Mouse (Mus musculus): ENCODE data around the gene Lsamp.

Gene Lsamp

DNA sequence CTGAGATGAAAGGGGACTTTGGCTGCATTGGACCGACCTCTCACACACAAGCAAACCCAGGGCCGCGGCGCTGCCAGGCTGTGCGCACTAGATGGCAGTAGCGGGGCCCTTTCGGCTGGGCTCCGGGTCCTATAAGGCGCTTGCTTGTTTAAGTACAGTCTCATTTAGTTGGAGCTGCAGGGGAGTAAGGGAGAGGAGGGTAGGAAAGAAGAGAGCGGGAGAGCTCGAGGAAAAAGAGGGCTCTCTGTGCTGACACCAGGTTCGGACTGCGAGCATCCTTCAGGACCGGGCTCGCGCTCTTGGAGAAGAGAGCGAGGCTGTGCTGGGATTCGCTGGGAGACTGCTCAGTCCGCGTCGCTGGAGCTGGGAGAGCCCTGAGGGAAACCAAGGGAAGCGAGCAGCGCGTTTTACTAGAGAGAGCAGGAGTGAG lies at the start of gene Lsamp:
Lsamp (plus strand) TSS at position 157 of the 430 bp plus-strand sequence.
- no peak for DNase-seq (ENCODE audit: low read depth, low spot score)

DNA sequence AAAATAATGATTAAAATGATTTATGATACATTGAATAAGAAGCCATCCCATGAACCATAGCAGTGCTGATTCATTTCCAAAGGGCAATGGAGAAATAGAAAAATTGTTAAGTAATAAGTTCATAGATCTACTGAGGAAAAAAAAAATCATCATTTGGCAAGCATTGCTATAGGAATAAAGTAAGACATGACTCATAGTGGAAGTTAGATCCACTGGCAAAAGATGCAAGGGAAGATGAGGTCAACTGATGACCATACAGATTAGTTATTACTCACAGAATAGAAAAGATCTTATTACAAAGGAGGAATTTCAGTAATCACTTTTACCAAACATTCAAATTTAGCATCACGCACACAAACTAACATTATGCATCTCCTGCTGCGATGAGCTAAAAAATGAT lies 26.5 kb upstream of the Lsamp start:
- peak; percentile 4 for DNase-seq (ENCODE audit: low read depth, low spot score)

DNA sequence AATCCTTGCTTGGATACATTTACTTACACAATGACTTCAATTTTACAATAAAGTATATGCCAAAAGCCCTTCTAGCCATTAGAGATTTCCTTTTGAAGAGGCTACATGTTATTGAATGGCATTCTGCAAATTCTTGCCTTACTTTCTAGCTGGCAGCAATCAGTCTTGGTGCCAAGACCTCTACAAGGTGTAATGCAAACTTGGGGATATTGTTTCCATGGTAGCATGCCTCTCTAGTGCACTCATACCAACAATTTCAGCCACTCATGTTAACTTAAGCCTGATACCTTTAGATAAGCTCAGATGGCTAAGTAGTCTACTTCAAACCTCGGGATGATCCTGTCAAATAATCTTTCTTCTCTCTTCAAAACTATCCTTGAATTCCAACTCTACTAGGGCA lies 11.4 kb upstream of the Lsamp start:
- no peak for DNase-seq (ENCODE audit: low read depth, low spot score)

DNA sequence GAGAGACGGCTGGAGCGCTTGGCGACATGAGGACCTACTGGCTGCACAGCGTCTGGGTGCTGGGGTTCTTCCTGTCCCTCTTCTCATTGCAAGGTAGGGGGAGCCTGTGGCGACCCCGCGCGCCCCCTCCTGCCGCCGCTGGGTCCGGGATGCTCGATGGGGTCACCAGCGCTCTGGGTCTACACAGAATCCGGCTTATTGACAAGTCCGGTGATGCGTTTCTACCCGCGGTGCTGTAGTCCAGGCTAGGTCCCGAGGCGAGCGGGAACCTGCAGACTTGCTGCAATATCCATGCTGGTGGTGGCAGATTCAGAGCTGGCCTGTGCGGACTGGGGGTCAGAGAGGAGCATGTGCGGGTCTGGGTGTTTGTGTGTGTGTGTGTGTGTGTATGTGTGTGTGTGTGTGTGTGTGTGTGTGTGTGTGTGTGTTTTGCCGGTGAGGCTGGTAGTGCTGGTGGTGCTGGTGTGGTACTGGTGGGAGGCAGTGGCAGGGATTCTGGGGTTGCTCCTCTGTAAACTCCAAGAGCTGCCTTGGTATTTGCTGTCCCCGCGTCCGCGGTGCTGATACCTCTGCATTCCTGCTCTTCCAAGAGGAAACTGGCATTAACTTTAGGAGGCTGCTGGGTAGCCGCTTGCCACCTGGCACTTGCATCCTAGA lies 602 bp downstream of the Lsamp start:
- DNase-seq (ENCODE audit: low read depth, low spot score): no peak

DNA sequence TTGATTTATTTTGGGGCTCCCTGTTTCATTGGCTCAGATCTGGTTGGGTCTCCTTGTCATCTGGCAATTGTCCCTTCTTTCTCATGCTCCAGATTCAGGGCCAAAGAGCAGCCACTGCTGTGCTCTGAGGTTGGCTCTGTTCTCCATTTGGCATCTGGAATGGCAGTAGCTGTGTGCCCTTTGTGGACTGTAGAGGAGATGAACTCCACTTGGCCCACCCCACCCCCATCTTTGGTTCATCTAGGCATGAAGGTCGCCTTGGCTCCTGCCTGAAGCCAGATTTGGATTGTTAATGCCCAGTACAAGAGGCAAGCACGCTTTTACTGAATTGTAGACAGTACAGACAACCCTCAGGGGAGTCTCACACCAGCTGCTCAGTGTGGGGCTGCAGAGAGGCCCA lies 4.3 kb downstream of the Lsamp start:
- no peak for DNase-seq (ENCODE audit: low read depth, low spot score)

DNA sequence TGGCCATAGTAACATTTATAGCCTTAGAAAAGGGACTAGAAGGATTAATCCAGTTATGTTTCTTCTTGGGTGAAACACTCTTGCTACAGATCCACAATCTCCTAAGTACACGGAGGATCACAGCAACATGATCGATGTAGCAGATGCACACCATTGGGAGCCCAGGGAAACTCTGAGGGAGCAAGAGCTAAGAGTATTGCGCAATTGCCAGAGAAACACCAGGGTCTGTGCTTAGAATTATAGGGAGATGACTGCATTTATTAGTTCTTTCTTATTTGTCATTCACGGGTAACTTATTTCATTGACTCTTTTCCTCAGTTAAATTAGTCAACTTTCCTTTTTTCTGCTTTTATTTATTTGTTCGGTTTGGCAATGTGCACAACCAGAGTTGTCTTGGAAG lies 10.7 kb downstream of the Lsamp start:
- no peak for DNase-seq (ENCODE audit: low read depth, low spot score)

DNA sequence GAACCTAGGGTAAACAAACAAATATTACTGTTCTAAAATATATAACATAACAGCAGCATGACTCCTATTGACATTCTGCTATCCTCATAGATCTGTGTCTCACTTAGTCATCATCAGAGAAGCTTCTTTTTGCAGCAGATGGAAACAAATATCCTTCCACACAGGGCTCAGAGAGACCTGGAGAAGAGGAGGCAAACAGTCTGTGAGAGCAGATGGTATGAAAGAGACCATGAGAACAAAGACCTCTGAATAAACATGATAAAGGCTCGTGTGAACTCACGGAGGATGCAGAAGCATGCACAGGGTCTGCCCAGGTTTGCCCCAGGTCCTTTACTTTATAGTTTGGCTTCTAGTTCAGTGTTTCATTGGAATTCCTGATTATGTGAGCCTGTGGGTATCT lies 24.6 kb downstream of the Lsamp start:
- DNase-seq (ENCODE audit: low read depth, low spot score): no peak

DNA sequence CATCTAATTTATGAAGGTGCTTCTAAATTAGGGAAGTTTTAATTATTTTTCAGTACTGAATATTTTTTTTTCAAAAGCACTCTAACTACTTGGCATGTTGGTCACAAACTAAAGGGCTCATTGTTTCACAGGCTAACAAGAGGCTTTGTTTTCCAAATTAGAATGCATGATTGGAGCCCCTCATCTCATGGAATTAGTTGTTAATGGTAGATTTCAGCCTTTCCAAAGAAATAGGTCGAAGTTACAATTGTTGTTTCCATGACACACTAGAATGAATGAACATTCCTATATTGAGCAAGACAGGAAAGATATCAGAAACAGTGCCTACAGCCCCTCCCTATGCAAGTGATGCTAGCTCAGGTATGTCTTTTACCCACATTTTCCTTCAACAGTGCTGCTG lies 26.9 kb downstream of the Lsamp start:
- no peak for DNase-seq (ENCODE audit: low read depth, low spot score)

DNA sequence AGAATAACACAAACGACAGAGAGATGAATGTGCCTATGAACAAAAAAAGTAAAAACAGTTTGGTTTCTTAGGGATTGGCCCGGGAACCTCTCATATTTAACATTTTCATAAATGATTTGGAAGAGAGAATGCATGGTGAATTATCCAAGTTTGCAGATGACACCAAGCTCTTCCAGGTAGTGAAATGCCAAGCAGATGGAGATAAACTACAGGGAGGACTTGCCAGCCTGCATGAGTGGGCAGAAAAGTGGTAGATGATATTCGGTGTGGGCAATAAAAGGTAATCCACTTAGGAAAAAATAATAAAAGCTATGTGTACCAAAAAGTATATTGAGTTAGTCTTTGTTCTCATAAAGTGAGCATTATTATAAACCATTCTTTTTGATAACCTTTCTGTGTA lies 38.5 kb downstream of the Lsamp start:
- no peak for DNase-seq (ENCODE audit: low read depth, low spot score)

DNA sequence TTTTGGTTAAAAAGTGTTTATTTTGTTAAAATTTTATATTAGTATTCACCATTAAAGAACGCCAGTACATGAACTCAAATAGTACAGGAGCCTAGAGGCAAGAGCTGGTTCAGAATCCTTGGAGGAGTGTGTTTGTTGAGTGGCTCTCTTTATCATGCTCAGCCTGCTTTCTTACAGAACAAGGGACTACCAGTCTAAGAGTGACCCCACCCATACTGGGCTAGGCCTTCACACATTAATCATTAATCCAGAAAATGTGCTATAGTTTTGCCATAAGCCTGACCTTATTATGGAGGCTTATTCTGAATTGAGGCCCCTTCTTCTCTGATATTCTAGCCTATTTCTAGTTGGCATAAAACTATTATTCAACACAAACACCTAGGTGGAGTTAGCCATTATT lies 52.6 kb downstream of the Lsamp start:
- DNase-seq (ENCODE audit: low read depth, low spot score): no peak

DNA sequence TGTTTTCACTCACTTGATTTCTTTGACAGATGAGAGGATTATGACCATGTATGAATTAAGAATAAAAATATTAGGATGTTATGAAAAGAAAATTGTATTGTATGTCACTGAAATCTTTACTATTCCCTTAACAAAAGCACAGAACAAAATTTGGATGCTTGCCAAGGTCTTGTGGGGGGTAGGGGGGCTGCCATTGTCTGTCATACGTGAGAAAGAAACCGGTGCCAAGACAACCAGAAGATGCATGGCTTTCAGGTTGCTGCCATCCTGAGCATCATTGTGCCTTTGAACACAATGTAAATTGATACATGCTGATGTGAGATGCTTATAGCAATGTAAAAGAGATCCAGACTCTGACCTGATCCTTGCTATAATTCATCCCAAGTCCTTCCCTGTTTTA lies 75.4 kb downstream of the Lsamp start:
- no peak for DNase-seq (ENCODE audit: low read depth, low spot score)

DNA sequence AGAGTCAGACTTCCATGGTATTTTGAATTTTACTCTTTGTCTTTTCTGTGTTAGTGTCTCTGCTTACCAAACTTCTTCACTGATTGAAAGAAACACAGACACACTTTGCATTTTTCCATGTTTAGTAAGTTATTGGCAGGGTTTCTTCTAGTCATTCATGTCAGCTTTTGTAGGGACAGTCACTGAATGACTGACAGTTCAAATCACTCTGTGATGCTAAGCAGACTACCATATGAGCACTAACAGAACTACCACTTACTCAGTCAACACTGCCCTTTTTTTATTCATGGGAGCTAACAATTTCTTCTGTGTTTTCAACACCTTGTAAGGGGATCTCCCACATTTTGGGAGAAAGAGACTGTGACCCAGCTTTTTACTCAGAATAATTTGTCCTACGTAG lies 75.8 kb downstream of the Lsamp start:
- DNase-seq (ENCODE audit: low read depth, low spot score): no peak

DNA sequence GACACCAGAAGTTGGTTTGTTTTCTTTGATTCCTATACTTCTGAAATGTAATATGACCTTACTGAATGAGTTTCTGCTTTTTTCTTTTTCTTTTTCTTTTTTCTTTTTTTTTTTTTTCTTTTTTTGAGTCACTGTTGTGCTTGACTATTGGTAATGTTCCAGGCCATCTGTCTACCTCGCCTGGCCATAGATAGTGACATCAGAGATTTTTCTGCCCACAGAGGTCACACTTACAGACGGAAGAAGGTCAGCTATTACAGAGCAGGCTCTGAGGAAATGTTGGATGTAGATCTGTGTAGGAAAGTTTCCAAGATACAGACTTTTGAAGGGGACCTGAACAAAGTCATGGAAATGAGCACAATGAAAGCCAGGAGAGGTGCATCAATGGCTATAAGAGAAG lies 76.3 kb downstream of the Lsamp start:
- DNase-seq (ENCODE audit: low read depth, low spot score): no peak

DNA sequence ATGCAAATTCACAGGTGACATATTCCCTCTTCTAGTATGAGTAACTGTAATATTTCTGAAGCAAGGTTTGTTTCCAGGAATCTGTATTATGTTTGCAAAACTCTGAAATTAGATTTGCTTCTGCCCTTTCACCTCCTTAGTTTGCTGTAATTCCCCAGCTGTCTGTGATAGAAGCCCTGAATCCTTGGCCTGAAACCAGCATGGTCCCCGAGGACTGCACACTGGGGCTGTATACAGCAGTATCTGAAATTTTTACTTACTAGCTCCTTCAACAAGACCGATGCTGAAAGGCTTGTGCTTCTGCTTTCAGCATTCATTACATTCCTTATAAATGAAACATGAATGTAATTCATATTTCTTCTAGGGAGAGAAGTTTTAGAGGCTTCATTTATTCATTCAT lies 91.4 kb downstream of the Lsamp start:
- no peak for DNase-seq (ENCODE audit: low read depth, low spot score)

DNA sequence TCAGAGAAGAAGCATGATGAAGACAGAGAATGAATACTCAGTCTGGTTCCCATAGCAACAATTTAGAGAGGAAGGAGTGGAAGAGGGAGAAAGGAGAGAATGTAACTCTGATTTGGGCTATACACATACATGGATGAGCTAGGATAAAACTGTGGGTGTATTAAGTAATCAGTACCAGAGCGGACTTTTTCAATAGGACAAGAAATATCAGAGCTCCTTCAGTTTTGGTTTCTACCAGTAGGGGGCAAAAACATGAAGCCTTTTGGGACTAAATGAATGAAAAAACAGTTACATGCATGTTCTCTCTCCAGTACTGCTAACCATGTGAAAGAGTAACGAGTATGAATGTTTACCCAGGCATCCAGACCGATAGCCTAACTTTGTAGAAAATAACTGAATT lies 96.1 kb downstream of the Lsamp start:
- DNase-seq (ENCODE audit: low read depth, low spot score): no peak

DNA sequence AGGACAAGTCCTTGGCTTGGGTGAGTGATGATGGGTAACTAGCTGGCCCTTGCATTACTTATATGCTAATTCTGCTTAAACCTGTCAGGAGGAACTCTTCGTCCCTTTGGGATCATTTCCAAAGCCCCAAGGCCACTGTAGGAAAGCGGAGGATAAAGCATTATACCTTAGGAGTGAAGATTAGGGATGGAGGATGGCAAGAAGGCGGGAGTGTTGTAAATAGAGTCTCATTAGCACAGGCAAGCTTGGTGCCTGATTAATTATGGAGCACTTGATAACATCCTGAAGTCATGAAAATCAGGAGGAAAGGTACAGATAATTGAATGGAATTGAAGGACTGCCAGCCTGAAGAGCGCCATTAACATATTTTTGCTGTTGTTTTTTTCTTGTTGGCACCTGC lies 120.2 kb downstream of the Lsamp start:
- DNase-seq (ENCODE audit: low read depth, low spot score): no peak

DNA sequence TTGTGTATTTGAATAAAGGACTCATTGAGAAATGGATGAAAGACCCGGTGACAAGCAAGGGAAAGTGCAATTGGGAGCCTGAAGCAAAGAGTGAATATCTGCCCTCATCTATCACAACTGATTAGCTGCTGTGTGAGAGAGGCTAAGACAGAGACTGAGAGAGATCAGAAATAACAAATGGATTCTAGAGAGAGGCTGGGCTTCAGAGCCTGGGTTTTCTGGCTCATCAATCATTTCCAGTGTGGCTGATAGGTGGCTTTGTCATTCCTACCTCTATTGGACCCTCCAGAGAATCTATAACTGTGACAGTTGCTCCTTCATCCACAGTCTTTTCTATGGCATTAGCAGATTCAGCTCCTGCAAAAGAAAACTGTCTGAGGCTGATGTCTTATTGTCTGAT lies 198.8 kb downstream of the Lsamp start:
- no peak for DNase-seq (ENCODE audit: low read depth, low spot score)

DNA sequence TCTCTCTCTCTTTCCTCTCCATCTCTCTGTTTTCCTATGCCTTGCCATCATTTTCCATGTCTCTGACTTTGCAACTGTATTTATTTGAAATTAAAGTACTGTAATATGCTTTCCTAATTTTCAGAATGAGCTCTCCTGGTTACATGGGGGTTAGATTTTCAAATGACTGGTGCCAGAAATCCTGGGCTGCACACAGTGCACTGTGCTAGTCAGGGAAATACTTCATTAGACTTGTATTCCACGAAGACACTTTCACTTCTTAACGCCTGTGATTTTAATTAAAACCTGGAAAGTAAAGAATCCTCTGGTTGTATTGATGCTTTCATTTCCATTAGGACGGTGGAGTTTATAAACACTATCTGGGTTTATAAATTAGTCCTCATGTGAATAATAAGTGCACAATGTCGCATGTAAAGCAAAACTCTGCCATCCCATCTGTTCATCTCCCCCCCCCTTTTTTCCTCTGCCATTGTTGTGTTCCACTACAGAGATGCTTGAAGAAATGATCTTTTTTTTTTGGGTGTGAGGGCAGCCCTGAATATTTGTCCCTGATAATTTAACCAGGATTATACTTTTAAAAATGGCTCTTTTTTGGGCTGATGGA lies 203.9 kb downstream of the Lsamp start:
- DNase-seq (ENCODE audit: low read depth, low spot score): no peak

DNA sequence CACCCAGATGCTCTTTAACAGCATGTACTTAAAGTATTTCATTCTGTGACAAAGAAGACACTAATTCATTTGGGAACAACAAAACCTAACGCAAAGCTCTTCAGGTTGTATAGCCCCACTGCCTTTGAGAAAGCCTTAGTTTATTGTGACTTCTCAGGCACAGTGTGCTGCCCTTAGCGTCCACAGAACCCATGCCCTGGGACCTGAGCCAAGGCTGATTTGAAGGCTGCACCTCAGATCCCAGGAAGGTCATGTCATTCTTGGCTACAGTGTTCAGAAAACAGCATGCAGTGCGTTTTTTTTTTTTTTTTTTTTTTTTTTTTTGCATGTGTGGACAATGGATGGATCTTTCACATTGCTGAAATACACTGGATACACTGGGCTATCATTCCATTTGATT lies 210.2 kb downstream of the Lsamp start:
- DNase-seq (ENCODE audit: low read depth, low spot score): no peak

DNA sequence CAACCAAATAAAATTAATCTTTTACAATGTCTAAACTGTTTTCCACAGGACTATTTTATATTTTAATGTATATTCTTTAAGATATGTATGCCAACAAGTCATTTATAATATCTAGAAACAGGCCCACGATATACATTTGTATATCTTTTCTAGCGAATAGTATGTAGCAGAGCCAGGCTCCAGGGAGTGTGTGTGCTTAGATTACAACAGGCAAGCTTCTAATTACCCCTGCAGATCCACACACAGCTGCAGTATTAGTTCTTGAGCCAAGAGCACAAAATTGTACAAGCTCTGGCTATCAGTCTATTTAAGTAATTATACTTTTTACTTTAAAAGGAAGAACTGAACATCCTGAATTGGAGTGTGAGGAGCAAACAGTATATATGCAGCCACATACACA lies 210.7 kb downstream of the Lsamp start:
- DNase-seq (ENCODE audit: low read depth, low spot score): no peak

DNA sequence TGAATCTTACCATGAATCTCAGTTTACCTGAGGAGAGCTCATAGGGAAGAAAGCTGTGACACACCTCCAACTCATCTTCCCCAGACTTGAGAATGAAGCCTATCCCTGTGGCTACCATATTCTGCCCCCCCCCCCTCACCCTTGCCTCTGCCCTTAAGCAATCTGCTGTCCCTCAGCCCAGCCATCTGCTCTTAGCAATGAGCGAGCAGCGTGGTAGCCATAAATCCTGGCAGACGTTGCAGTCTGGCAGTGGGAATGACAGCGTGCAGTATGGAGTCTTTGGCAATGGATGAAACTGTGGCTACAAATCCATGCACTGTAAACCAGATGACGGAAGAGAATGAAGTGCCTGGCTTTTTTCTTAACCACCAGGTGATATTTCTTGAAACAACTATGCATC lies 244.5 kb downstream of the Lsamp start:
- no peak for DNase-seq (ENCODE audit: low read depth, low spot score)

DNA sequence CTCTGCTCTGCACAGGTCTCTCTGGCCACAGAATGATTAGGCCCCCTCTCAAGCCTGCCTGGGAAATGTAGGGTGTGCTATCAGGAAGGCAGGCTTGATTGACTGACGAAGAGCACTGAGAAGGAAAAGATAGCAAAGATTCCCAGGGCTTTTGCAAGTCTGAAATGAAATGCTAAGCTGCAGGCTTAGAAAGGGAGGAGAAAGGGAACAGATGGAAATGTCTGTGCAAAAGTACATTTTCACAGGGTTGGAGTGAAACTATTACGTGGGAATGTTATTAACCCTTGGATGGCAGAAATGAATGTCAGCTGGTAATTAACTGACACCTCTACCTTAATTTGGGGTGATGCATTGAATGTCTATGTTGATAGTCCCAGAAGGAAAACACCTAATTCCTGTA lies 248.9 kb downstream of the Lsamp start:
- no peak for DNase-seq (ENCODE audit: low read depth, low spot score)

DNA sequence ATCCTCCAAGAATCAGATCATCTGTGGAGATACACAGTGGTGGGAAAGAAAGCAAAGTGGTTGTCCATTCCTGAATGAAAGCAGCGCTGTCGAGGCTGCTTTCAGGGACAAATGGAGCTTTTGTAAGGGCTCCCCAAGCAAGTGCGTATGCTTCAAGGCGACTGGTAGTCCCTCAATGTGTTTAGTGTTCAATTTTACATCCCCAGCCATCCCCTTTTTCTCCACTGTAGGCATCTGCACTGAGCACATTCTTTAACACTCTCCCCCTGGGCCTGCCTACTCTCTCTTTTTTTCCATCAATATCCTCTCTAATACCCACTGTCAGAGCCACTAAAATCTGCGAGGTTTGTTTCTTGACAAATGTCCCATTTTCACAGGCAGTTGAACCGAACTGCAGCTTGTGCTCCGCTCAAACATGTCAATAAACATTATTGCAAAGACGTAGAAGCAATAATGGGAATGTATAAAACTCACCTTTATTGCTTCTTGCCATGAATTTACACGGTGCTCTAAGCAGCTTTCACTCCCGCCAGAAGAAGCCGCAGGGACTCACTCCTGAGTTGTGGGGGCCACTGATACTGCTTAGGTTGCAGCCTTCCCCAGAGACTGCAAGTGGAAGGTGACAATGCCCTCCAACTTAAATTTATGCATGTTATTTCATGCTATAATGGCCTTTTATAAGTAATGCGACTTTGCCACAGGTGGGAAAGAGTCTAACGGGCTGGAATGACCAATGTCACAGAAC lies 250.2 kb downstream of the Lsamp start:
- DNase-seq (ENCODE audit: low read depth, low spot score): no peak
